Mouse (Mus musculus) C2C12 (cell line): Measurements from ENCODE around the gene Nbeal2.

Source experiments
- CTCF ChIP-seq: IDR thresholded peaks from one replicate; pipeline ENCODE4 v1.5.1; 2011; ENCODE audit not compliant: control insufficient read depth, insufficient read depth, insufficient read length
- FOSL1 ChIP-seq: IDR thresholded peaks from one replicate; pipeline ENCODE4 v1.8.0; 2011; ENCODE audit warnings: mild to moderate bottlenecking, low read length; ENCODE audit not compliant: poor library complexity, insufficient read depth, severe bottlenecking
- MAX ChIP-seq: IDR thresholded peaks from one replicate; pipeline ENCODE4 v1.6.1; 2011; ENCODE audit warnings: mild to moderate bottlenecking, control low read depth
- MYOD1 ChIP-seq: IDR thresholded peaks from one replicate; pipeline ENCODE4 v1.6.1; 2011; ENCODE audit warnings: low read depth; ENCODE audit not compliant: control insufficient read depth, insufficient read length
- MYOG ChIP-seq: IDR thresholded peaks from one replicate; pipeline ENCODE4 v1.6.1; 2011; ENCODE audit not compliant: control insufficient read depth, insufficient read length; ENCODE audit errors: extremely low read depth
- USF1 ChIP-seq: IDR thresholded peaks from one replicate; pipeline ENCODE4 v1.6.1; 2011; ENCODE audit warnings: low read depth, mild to moderate bottlenecking, control low read depth, moderate library complexity

GRCm38 (mm10) chr9:110649775-110650174 is 4.2 kb downstream of the Nbeal2 start:
- TF ChIP-seq CTCF (no peak), FOSL1 (no peak), MYOG (no peak), MAX (no peak), MYOD1 (no peak), USF1 (no peak)
